Mouse (Mus musculus) urinary bladder, adult 18-20 months (tissue): ENCODE data around the gene Rnasel.
A peak's percentile ranks its signal among the peaks of the same experiment; 100 is the strongest.
"Not testable (repeated sequence)": the region's sequence is repeated elsewhere in the genome, so short reads cannot be mapped to it uniquely, and the experiment has no call there.

Experiments used
- DNase-seq, 2 experiments: peaks; one replicate each; pipeline ENCODE4 v3.0.0; 2022; ENCODE audit warnings: low spot score in 2 of 2, mixed read lengths in 2 of 2

The Rnasel gene

GRCm38 (mm10) chr1:153769571-153769970 lies 20.3 kb downstream of the Rnasel start:
- DNase-seq = not testable (repeated sequence)

DNA sequence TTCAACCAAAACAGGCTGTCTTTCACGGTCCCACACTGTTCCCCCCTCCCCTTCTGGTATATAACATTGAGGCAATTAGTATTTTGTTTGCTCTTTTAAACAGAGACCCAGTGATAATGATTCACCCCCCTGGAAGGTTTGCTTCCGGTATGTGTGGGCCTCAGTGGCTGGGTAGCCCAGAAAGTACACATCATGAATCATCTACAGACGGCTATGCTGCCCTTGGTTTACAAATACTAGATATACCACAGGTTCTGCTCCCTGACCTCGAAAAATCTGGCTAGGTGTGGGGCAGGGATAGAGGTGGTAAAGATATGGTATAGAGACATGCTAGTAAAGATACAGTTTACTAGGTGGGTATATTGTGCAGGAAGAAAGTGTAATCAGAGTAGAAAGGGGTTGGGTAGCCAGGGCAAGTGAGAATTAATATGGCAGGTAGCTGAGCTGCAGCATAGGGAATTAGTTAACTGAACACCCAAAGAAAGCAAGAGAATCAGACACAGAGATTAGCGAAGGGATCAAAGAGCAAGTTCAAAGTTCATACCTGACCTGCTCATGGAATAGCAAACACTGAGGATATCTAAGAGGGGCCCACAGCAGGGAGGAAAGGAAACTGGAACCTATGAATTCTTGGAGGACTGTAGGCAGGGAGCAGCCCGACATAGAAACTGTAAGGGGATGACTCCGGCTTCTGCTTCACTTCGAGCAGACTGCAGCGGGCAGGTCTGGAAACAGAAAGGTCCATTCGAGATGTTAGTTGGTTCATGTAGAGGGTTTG lies 21.0 kb downstream of the Rnasel start:
- DNase-seq = no peak

DNA sequence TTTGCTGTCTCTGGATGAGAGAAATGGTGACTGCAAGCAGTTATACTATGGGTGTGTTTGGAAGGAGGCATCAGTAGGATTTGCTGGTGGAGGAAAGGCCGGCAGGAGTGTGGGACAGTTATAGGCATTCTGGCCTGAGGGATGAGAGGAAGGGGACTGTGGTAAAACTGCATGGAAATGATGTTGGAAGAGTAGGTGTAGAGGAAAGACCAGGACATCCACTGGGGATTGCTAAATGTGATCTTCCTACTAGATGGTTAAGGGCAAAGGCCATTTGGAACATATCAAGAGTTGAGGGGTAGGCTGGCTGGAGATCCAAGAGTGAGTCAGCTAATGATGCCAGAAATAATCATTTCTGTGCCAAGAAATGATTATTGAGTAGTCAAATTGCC lies 21.5 kb downstream of the Rnasel start:
- no peak for DNase-seq

DNA sequence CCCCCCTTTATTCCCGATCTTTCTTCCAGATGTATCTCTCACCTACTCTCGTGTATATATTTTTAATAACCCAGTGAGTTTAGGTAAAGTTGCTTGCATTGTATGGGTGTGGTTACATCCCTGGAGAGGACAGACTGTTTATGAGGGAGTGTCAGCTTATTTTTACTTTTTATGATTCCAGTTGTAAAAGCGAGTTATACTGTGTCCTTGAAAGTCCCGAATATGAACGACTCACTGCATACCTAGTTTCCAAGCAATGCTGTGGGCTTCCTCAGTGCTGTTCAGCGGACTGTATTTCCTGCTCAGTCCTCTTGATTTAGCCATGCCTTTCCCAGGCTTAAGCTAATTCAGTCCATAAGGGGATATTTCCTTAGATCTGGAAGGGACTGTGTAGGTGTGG lies 25.9 kb downstream of the Rnasel start:
- DNase-seq = no peak

- DNase-seq = no peak
These were observed 27.0 kb downstream of the Rnasel start for GRCm38 (mm10) chr1:153776257-153776656.

- no peak for DNase-seq
These were observed 29.0 kb downstream of the Rnasel start for GRCm38 (mm10) chr1:153778205-153778604.

DNA sequence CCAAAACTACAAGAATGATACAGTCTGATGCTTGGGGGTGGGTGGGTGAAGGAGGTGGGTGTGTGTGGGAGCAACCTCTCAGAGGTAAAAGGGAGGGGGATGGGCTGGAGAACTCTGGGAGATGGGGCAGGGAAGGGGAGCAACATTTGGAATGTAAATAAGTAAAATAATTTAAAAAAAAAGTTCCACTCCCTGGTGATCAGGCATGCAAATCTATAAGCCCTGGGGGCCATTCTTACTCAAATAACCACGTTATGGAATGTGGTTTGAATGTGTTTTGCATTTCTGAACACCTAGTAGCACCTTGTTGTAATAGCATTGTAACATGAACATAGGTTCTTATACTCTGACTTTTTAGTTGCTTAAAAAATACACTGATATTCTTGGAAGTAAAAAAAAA lies 34.1 kb downstream of the Rnasel start:
- no peak for DNase-seq

- DNase-seq = no peak
These were observed 36.4 kb downstream of the Rnasel start for GRCm38 (mm10) chr1:153785608-153786007.

GRCm38 (mm10) chr1:153790708-153791107 lies 41.5 kb downstream of the Rnasel start:
- DNase-seq = no peak

DNA sequence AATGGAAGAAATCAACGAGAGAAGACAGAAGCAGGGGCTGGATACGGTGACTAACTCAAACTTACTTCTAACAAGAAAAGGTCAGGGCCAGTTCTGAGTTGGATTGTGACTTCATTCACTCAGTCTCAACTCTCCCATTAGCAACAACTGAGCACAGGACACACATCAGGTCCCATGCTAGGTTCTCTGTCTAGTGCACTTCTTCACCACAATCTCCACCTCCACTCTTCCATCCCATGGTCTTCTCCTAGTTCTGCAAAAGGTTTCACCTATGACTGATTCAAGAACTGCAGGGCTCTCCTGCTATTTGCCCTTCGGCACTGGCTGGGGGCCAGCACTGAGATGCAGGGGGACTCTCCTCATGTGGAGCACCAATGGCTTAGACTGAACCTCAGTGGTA lies 45.0 kb downstream of the Rnasel start:
- no peak for DNase-seq

GRCm38 (mm10) chr1:153802691-153803090 lies 53.5 kb downstream of the Rnasel start:
- peak in 1 of 2 experiments; percentile 7 for DNase-seq

DNA sequence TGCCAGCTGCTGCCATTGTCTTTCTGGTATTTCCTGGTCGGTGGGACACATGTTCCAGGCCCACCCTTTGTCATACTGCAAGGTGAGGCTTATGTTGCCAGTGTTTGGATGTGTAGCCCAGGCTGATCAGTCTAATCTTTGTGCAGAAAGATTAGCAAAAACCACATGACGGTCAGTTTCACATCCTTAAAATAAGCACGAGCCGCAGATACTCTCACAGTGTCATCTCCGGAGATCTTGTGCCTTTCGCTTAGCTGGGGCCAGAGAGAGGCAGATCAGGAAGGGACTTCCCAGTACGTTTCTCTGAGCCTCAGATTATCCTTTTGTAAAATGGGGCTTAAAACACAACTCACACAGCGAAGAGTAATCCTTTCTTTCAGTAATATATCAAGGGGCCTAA lies 54.3 kb downstream of the Rnasel start:
- no peak for DNase-seq

DNA sequence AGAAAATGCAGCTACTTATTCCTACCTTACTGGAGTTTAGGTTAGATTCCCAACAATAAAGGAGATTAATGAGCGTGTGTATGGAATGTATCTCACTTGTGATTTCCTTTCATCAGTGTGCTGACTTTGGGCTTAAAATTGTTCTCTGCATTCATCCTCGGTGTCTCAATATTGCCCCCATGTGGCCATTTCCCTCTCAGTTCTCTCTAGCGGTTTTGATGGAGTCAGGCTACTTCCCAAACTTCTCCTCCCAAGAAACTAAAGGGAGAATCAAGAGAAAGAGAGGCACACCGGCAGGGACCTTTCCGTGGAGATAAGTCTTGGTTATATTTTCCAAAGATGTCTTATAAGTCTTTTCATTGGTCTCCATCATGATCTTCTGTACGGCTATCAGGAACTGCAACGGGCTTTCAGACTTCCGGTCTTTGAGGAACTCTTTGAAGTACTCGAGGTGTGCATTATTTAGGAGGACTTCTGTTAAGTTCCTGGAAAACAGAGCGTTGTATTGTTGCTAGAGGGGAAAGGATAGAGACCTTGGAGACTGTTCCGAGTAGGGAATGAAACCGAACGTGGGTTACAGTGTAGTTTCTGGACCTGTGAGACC lies 58.3 kb downstream of the Rnasel start:
- DNase-seq = peak; percentile 26 to 28
